Mouse (Mus musculus) spleen, adult 2 months (tissue): ENCODE data around the gene Shroom3. TPM values are rescaled to one million over a fixed set of nuclear protein-coding genes. Genes with fewer than 3 reads are reported as not detected.

Source experiments
- DNase-seq, 2 experiments: peaks; one replicate each; pipeline versions ENCODE4 v3.0.0 to v3.0.0-alpha.2; 2012 to 2021; ENCODE audit warnings: low spot score in 2 of 2, low read depth in 1 of 2
- H3K27ac ChIP-seq: fragments of 200-500 bp; 2 replicates; pipeline ENCODE4 v1.5.1; 2012; ENCODE audit warnings: low read length, inconsistent platforms; ENCODE audit not compliant: insufficient read depth
- H3K27me3 ChIP-seq: fragments of 200-500 bp; 2 replicates; pipeline ENCODE4 v1.6.1; 2012; ENCODE audit warnings: mild to moderate bottlenecking, moderate library complexity, low read length, inconsistent platforms; ENCODE audit not compliant: control insufficient read depth, insufficient read depth
- H3K36me3 ChIP-seq: fragments of 200-500 bp; 2 replicates; pipeline ENCODE4 v1.6.1; 2012; ENCODE audit warnings: mild to moderate bottlenecking, low read length, inconsistent platforms; ENCODE audit not compliant: control insufficient read depth, insufficient read depth
- H3K4me1 ChIP-seq: fragments of 200-500 bp; 2 replicates; pipeline ENCODE4 v1.6.1; 2011; ENCODE audit warnings: inconsistent platforms; ENCODE audit not compliant: control insufficient read depth, insufficient read depth, insufficient read length
- H3K4me3 ChIP-seq: fragments of 200-500 bp; 2 replicates; pipeline ENCODE4 v1.5.1; 2011; ENCODE audit warnings: mild to moderate bottlenecking, inconsistent platforms; ENCODE audit not compliant: insufficient read depth, insufficient read length; ENCODE audit errors: extremely low read depth
- CTCF ChIP-seq: fragments of 200-500 bp; IDR thresholded peaks from 2 replicates; pipeline ENCODE4 v1.5.1; 2011; ENCODE audit warnings: mild to moderate bottlenecking, inconsistent platforms; ENCODE audit not compliant: insufficient read depth, insufficient read length, insufficient replicate concordance; ENCODE audit errors: extremely low read depth
- POLR2A ChIP-seq: fragments of 200-500 bp; IDR thresholded peaks from 2 replicates; pipeline ENCODE4 v1.6.1; 2011; ENCODE audit warnings: low read depth, low read length, inconsistent platforms
- WGBS: fragments of 180-500 bp; shearing (Covaris S2); methylation state at CpG from one replicate; pipeline ENCODE4 v1.1.7; 2018; 5-methylcytosine and 5-hydroxymethylcytosine counted together
- polyA plus RNA-seq: library from polyadenylated mRNA; depleted of rRNA; stranded (reverse); fragments of >200 nt; gene quantifications from 2 replicates; pipeline ENCODE4 v1.2.3, GENCODE M21; 2012

The Shroom3 gene
- polyA plus RNA-seq, 1 experiment = 9.9 TPM

- WGBS = 10% methylated on average over 17 of the region's 17 CpGs
- Histone ChIP-seq H3K4me3 (no peak overlapping the region), H3K27me3 (no peaks in the 10 kb centered on the region), H3K4me1 (peaks cover 5% of the 10 kb centered on the region; the same call in 1 of the 2 replicates), H3K27ac (no peak overlapping the region), H3K36me3 (no peaks in the 10 kb centered on the region)
- DNase-seq = peak in 1 of 2 experiments; percentile 26
- no peak for TF ChIP-seq POLR2A
- TF ChIP-seq CTCF = no peak
Observed at GRCm38 (mm10) chr5:92924851-92925477, 241.7 kb downstream of the Shroom3 start.

GRCm38 (mm10) chr5:92927667-92928066 lies 244.4 kb downstream of the Shroom3 start:
- H3K36me3 ChIP-seq = no peaks in the 10 kb centered on the region
- H3K4me1 ChIP-seq = peaks cover 5% of the 10 kb centered on the region; the same call in 1 of the 2 replicates
- H3K27ac ChIP-seq = no peak overlapping the region
- H3K27me3 ChIP-seq = no peaks in the 10 kb centered on the region
- TF ChIP-seq POLR2A = no peak
- no peak for TF ChIP-seq CTCF
- no peak for DNase-seq
- H3K4me3 ChIP-seq = no peak overlapping the region
- 35% methylated on average over 10 of the region's 10 CpGs for WGBS

GRCm38 (mm10) chr5:92930557-92930956 lies 247.3 kb downstream of the Shroom3 start:
- Histone ChIP-seq H3K4me1 (no peaks in the 10 kb centered on the region; the same call in 1 of the 2 replicates), H3K27ac (no peak overlapping the region; the same call in 1 of the 2 replicates), H3K4me3 (no peak overlapping the region), H3K36me3 (no peaks in the 10 kb centered on the region), H3K27me3 (no peaks in the 10 kb centered on the region)
- TF ChIP-seq CTCF = no peak
- TF ChIP-seq POLR2A = no peak
- no peak for DNase-seq
- 46% methylated on average over 6 of the region's 6 CpGs for WGBS

- no peak for TF ChIP-seq CTCF
- TF ChIP-seq POLR2A = no peak
- Histone ChIP-seq H3K4me3 (no peak overlapping the region), H3K4me1 (no peaks in the 10 kb centered on the region; the same call in 1 of the 2 replicates), H3K27me3 (no peaks in the 10 kb centered on the region), H3K36me3 (no peaks in the 10 kb centered on the region), H3K27ac (0 out of 2 replicates have a peak overlapping the region, but pooled peaks have one; percentile 10)
- no peak for DNase-seq
- 83% methylated on average over 16 of the region's 16 CpGs for WGBS
Observed at GRCm38 (mm10) chr5:92931298-92931697, 248.1 kb downstream of the Shroom3 start.

- TF ChIP-seq POLR2A = no peak
- TF ChIP-seq CTCF = no peak
- H3K4me1 ChIP-seq = no peaks in the 10 kb centered on the region
- DNase-seq = no peak
- no peak overlapping the region for H3K27ac ChIP-seq
- WGBS = 88% methylated on average over 10 of the region's 10 CpGs
- H3K36me3 ChIP-seq = no peaks in the 10 kb centered on the region
- no peak overlapping the region for H3K4me3 ChIP-seq
- no peaks in the 10 kb centered on the region for H3K27me3 ChIP-seq
Observed at GRCm38 (mm10) chr5:92933010-92933409, 249.8 kb downstream of the Shroom3 start.

- TF ChIP-seq POLR2A (no peak), CTCF (no peak)
- Histone ChIP-seq H3K36me3 (no peaks in the 10 kb centered on the region), H3K4me3 (no peak overlapping the region), H3K27ac (no peak overlapping the region), H3K4me1 (no peaks in the 10 kb centered on the region), H3K27me3 (no peaks in the 10 kb centered on the region)
- DNase-seq = no peak
- 76% methylated on average over 7 of the region's 7 CpGs for WGBS
Observed at GRCm38 (mm10) chr5:92933599-92934217, 250.5 kb downstream of the Shroom3 start.

- Histone ChIP-seq H3K4me1 (no peaks in the 10 kb centered on the region), H3K36me3 (no peaks in the 10 kb centered on the region), H3K27ac (no peak overlapping the region), H3K4me3 (no peak overlapping the region), H3K27me3 (no peaks in the 10 kb centered on the region)
- TF ChIP-seq CTCF = no peak
- TF ChIP-seq POLR2A = no peak
- DNase-seq = no peak
- 47% methylated on average over 7 of the region's 7 CpGs for WGBS
Observed at GRCm38 (mm10) chr5:92934269-92934939, 251.2 kb downstream of the Shroom3 start.
